Mouse (Mus musculus) heart, postnatal 0 days (tissue): ENCODE data around the gene Slc12a5.

Source experiments
- CTCF ChIP-seq: IDR thresholded peaks from 2 replicates; pipeline ENCODE4 v1.5.1; 2016; ENCODE audit warnings: antibody characterized with exemption, control low read depth, low read depth
- EP300 ChIP-seq: IDR thresholded peaks from 2 replicates; pipeline ENCODE4 v1.6.1; 2016; ENCODE audit warnings: antibody characterized with exemption, low read depth

DNA sequence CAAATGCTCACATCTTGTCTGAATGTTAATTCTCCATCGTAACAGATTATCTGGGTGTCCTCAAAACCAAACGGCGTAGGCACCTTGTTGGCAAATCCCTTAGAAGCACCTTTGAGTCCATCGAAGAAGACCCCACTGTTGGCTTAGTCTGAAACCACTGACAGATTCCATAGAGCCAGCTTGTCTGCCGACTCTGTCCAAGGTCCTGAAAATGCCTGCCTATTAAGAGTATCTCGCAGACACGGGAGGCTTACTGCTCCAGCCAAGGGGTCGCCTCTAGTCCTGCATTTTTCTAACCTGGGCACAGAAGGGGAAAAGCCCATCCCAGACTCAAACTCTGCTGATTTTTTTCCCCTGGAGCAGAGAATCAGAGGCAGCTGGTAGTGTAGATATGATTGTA, 5.8 kb downstream of the Slc12a5 start:
- TF ChIP-seq CTCF (no peak), EP300 (no peak)
